Mouse (Mus musculus): Measurements from ENCODE around the gene Olfr47. TPM values are rescaled to one million over a fixed set of nuclear protein-coding genes. Genes with fewer than 3 reads are reported as not detected.

Gene Olfr47
- polyA plus RNA-seq, 1 experiment = not detected

DNA sequence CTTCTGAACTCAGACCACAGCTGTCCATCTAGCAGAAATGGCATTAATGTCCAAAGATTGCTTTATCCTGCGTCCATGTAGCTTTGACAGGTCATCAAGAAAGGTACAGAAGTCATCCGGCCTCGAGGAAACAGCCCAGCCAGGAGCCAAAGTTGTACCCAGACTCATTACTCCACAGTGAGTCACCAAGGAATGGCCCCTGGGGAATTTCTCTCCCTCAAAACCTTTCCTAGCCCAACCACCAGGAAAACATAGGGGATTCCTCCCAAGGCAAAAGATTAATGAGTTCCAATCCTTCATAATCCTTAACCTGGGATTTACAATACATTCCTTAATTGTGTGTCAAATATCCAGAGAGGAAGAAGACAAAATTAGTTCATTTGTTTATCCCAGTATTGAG lies 16.1 kb downstream of the Olfr47 start:
- Histone ChIP-seq H3K27ac (ENCODE audit: insufficient read depth, low read depth, low read length) (no peak overlapping the region), H3K27me3 (replicated peaks; ENCODE audit: control insufficient read depth, insufficient read depth, low read length) (no peaks in the 10 kb centered on the region; the same call in 1 of the 2 replicates), H3K4me3 (ENCODE audit: insufficient read depth, low read depth, low read length) (no peak overlapping the region), H3K4me1 (ENCODE audit: control insufficient read depth, insufficient read depth, low read length) (no peaks in the 10 kb centered on the region), H3K36me3 (ENCODE audit: control insufficient read depth, insufficient read depth, low read length) (no peaks in the 10 kb centered on the region)
- DNase-seq = no peak
- TF ChIP-seq CTCF (conservative IDR thresholded peaks at IDR 0.05; ENCODE audit: insufficient read depth, insufficient read length, low read depth, low read length) (no peak), POLR2A (IDR thresholded peaks at IDR 0.05; ENCODE audit: low read depth, low read length) (no peak)
- WGBS = 40% methylated on average over 3 of the region's 3 CpGs

DNA sequence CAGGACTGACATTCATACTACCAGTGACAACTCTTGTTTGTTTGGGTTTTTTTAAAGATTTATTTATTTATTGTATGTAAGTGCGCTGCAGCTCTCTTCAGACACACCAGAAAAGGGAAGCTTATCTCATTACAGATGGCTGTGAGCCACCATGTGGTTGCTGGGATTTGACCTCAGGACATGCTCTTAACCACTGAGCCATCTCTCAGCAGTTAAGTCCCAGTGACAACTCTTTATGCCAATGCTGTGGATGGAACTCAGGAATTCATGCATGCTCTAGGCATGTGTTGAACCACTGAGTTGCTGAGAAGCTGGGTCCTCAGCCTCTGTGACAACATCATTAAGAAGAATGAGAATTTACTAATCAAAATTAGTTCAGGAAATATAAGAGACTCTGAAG lies 21.7 kb downstream of the Olfr47 start:
- DNase-seq = no peak

GRCm38 (mm10) chr6:43254193-43254926 lies 23.0 kb downstream of the Olfr47 start:
- DNase-seq = peak; percentile 54

More for the DNA sequence above, 21.7 kb downstream of the Olfr47 start:
- Histone ChIP-seq H3K27me3 (replicated peaks; ENCODE audit: control insufficient read depth, insufficient read depth, low read length) (no peaks in the 10 kb centered on the region), H3K27ac (ENCODE audit: insufficient read depth, low read depth, low read length) (no peak overlapping the region), H3K4me3 (ENCODE audit: insufficient read depth, low read depth, low read length) (no peak overlapping the region), H3K36me3 (ENCODE audit: control insufficient read depth, insufficient read depth, low read length) (no peaks in the 10 kb centered on the region), H3K4me1 (ENCODE audit: control insufficient read depth, insufficient read depth, low read length) (no peaks in the 10 kb centered on the region; the same call in 1 of the 2 replicates)
- 88% methylated on average over 1 of the region's 1 CpGs for WGBS
- TF ChIP-seq CTCF (conservative IDR thresholded peaks at IDR 0.05; ENCODE audit: insufficient read depth, insufficient read length, low read depth, low read length) = no peak
- TF ChIP-seq POLR2A (IDR thresholded peaks at IDR 0.05; ENCODE audit: low read depth, low read length) = no peak

DNA sequence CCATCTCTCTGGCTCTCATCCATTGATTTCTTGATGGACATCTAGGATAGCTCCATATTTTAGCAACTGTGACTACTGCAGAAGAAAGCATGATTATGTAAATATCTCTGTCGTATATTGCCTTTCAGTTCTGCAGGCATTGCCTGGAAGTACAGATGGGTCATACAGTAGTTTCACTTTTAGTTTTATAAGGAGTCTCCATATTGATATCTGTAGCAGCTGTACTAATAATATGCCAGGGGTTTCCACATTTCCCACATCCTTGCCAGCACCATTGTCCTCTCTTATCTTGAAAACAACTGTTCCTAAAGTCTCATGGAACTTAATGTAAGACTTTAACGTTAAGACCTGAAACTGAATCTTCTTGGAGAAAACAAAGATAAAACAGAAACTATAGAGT lies 29.4 kb downstream of the Olfr47 start:
- Histone ChIP-seq H3K4me1 (ENCODE audit: control insufficient read depth, insufficient read depth, low read length) (peaks cover 6% of the 10 kb centered on the region; the same call in 1 of the 2 replicates), H3K27ac (ENCODE audit: insufficient read depth, low read depth, low read length) (no peak overlapping the region), H3K27me3 (replicated peaks; ENCODE audit: control insufficient read depth, insufficient read depth, low read length) (no peaks in the 10 kb centered on the region), H3K4me3 (ENCODE audit: insufficient read depth, low read depth, low read length) (no peak overlapping the region), H3K36me3 (ENCODE audit: control insufficient read depth, insufficient read depth, low read length) (no peaks in the 10 kb centered on the region)
- TF ChIP-seq POLR2A (IDR thresholded peaks at IDR 0.05; ENCODE audit: low read depth, low read length) (no peak), CTCF (conservative IDR thresholded peaks at IDR 0.05; ENCODE audit: insufficient read depth, insufficient read length, low read depth, low read length) (no peak)
- no peak for DNase-seq
- WGBS = 40% methylated on average over 2 of the region's 2 CpGs

More at GRCm38 (mm10) chr6:43254193-43254926, 23.0 kb downstream of the Olfr47 start:
- TF ChIP-seq POLR2A (IDR thresholded peaks at IDR 0.05; ENCODE audit: low read depth, low read length) (no peak), CTCF (conservative IDR thresholded peaks at IDR 0.05; ENCODE audit: insufficient read depth, insufficient read length, low read depth, low read length) (peak; percentile 34)
- H3K27me3 ChIP-seq (replicated peaks; ENCODE audit: control insufficient read depth, insufficient read depth, low read length) = no peaks in the 10 kb centered on the region
- no peak overlapping the region for H3K27ac ChIP-seq (ENCODE audit: insufficient read depth, low read depth, low read length)
- no peaks in the 10 kb centered on the region for H3K36me3 ChIP-seq (ENCODE audit: control insufficient read depth, insufficient read depth, low read length)
- H3K4me3 ChIP-seq (ENCODE audit: insufficient read depth, low read depth, low read length) = no peak overlapping the region
- H3K4me1 ChIP-seq (ENCODE audit: control insufficient read depth, insufficient read depth, low read length) = no peaks in the 10 kb centered on the region; the same call in 1 of the 2 replicates
- WGBS = 50% methylated on average over 7 of the region's 7 CpGs

GRCm38 (mm10) chr6:43265363-43266041 lies 34.2 kb downstream of the Olfr47 start, which contains the start of gene Arhgef5:
Gene Arhgef5, plus strand, starts transcription at chr6:43265582.
- TF ChIP-seq CTCF (conservative IDR thresholded peaks at IDR 0.05; ENCODE audit: insufficient read depth, insufficient read length, low read depth, low read length) = no peak
- no peak for TF ChIP-seq POLR2A (IDR thresholded peaks at IDR 0.05; ENCODE audit: low read depth, low read length)
- peak; percentile 94 for DNase-seq
- Histone ChIP-seq H3K27ac (ENCODE audit: insufficient read depth, low read depth, low read length) (peak within 1 kb of the TSS; percentile 87), H3K36me3 (ENCODE audit: control insufficient read depth, insufficient read depth, low read length) (no peaks in the 10 kb centered on the region), H3K4me3 (ENCODE audit: insufficient read depth, low read depth, low read length) (peak within 1 kb of the TSS; percentile 82), H3K27me3 (replicated peaks; ENCODE audit: control insufficient read depth, insufficient read depth, low read length) (no peaks in the 10 kb centered on the region), H3K4me1 (ENCODE audit: control insufficient read depth, insufficient read depth, low read length) (peaks cover 17% of the 10 kb centered on the region; the same call in 1 of the 2 replicates)
- WGBS = under 1% methylated on average over 48 of the region's 48 CpGs

- peak; percentile 82 for DNase-seq
- H3K4me1 ChIP-seq (ENCODE audit: control insufficient read depth, insufficient read depth, low read length) = peaks cover 17% of the 10 kb centered on the region; the same call in 1 of the 2 replicates
- H3K27me3 ChIP-seq (replicated peaks; ENCODE audit: control insufficient read depth, insufficient read depth, low read length) = no peaks in the 10 kb centered on the region
- 3% methylated on average over 8 of the region's 8 CpGs for WGBS
- peak overlapping the region; percentile 82 for H3K4me3 ChIP-seq (ENCODE audit: insufficient read depth, low read depth, low read length)
- TF ChIP-seq CTCF (conservative IDR thresholded peaks at IDR 0.05; ENCODE audit: insufficient read depth, insufficient read length, low read depth, low read length) (peak; percentile 48), POLR2A (IDR thresholded peaks at IDR 0.05; ENCODE audit: low read depth, low read length) (no peak)
- no peaks in the 10 kb centered on the region for H3K36me3 ChIP-seq (ENCODE audit: control insufficient read depth, insufficient read depth, low read length)
- H3K27ac ChIP-seq (ENCODE audit: insufficient read depth, low read depth, low read length) = peak overlapping the region; percentile 87
Measured at GRCm38 (mm10) chr6:43266356-43266755, 35.0 kb downstream of the Olfr47 start.

DNA sequence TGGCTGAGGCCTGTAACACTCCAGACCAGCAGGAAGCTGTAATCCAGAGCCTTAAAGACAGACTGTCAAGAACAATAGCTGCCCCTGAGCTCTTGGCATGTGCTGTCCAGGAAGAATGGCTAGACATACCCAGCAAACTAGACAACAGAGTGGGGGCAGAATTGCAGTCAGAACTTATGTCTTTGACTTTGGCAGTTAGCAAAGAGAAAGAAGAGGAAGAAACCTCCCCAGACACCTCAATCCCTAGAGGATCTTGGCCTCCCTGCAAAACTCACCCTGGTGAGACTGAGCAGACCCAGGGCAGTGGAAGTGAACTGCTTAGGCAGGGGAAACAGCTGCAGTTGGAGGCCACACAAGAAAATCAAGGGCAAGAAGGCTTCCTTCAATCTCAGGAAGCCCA lies 41.3 kb downstream of the Olfr47 start:
- peak; percentile 65 for DNase-seq
- TF ChIP-seq POLR2A (IDR thresholded peaks at IDR 0.05; ENCODE audit: low read depth, low read length) = no peak
- no peak for TF ChIP-seq CTCF (conservative IDR thresholded peaks at IDR 0.05; ENCODE audit: insufficient read depth, insufficient read length, low read depth, low read length)

More for the DNA sequence above, 41.3 kb downstream of the Olfr47 start:
- H3K4me1 ChIP-seq (ENCODE audit: control insufficient read depth, insufficient read depth, low read length) = peaks cover 2% of the 10 kb centered on the region; the same call in 1 of the 2 replicates
- peaks cover 2% of the 10 kb centered on the region; the same call in 1 of the 2 replicates for H3K36me3 ChIP-seq (ENCODE audit: control insufficient read depth, insufficient read depth, low read length)
- no peak overlapping the region for H3K4me3 ChIP-seq (ENCODE audit: insufficient read depth, low read depth, low read length)
- peak overlapping the region; percentile 74; the same call in 1 of the 2 replicates for H3K27ac ChIP-seq (ENCODE audit: insufficient read depth, low read depth, low read length)
- no peaks in the 10 kb centered on the region for H3K27me3 ChIP-seq (replicated peaks; ENCODE audit: control insufficient read depth, insufficient read depth, low read length)

Measured in kidney, adult 2 months (tissue).